Comparison of ENCODE assay signal across 15 mouse cellular contexts in the genomic region with DNA sequence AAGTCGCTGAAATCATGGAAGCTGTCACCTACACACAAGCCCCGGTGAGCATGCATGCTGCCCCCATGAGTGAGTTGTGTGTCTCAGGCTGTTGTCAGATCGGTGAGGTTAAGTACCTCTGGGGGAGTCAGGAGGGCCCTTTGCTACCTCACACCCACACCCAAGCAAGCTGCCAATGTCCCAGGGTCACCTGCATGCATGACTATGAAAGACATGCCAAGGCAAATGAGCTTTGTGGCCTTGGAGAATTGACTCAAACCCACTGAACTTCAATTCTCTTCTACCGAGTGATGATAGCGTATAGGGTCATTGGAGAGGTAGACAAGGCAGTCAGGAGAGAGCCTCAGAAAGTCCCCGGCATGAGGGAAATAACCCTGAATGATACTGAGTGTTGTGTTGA. TPM values are rescaled to one million over a fixed set of nuclear protein-coding genes. Genes with fewer than 3 reads are reported as not detected.
A peak's percentile ranks its signal among the peaks of the same experiment; 100 is the strongest.
DNase-seq lines count a peak whose midpoint lies in the region; TF ChIP-seq lines count a peak whose summit lies in the region.
"Had no signal": no experiment of that assay in that cellular context is flagged by ENCODE, and none has a peak within 500 bp of the region (broad histone marks: within the 10 kb centered on the region; RNA-seq: fewer than 3 reads in every experiment).

No protein-coding gene starts in this region.

- no peak overlapping the region for H3K4me3 ChIP-seq in layer of hippocampus, adult 2 months

- peak; percentile 50 for DNase-seq in adrenal gland, adult 2 months
- DNase-seq in adrenal gland, postnatal 25 days = no peak
- DNase-seq in layer of hippocampus, adult 2 months (ENCODE audit: low spot score in 2 of 2) = no peak
- DNase-seq in layer of hippocampus, postnatal 10 days (ENCODE audit: low spot score in 2 of 2) = no peak
- DNase-seq: adrenal gland, adult 8-10 months; adrenal gland, postnatal 10 days; adrenal gland, postnatal 14 days; adrenal gland, postnatal 36 days; B cell, adult 2 months; cerebellum, adult 11 months; cerebellum, adult 11-12 months; cerebellum, adult 18-20 months; cerebellum, adult 2 months; cerebellum, adult 8-10 months had no signal

- TF ChIP-seq CTCF in layer of hippocampus, adult 2 months (conservative IDR thresholded peaks at IDR 0.05) = no peak

- H3K27ac ChIP-seq in layer of hippocampus, adult 2 months = peak overlapping the region; percentile 46; the same call in 1 of the 2 replicates

RNA-seq across cellular contexts. Expression of gene Col15a1, which starts 41.2 kb away (rescaled TPM):
- total RNA-seq in adrenal gland, adult 2 months (2021) = 10 to 100 TPM; 18.5 to 33.4 TPM
- 32.7 and 36.2 TPM in 2 replicates for polyA plus RNA-seq in adrenal gland, adult 2 months (2012; rRNA removed)
- total RNA-seq in adrenal gland, postnatal 25 days (2021) = 36.1 and 38.6 TPM in 2 replicates
- 1 to 10 TPM; 6.8 to 7.0 TPM for total RNA-seq in layer of hippocampus, adult 2 months (2021)
- total RNA-seq in layer of hippocampus, postnatal 10 days (2021) = 10 to 100 TPM; 16.0 TPM
- polyA plus RNA-seq: G1E had no signal
